Mouse (Mus musculus) retina, adult 2 months (tissue): ENCODE data around the gene Nxph4.

Experiments
- DNase-seq: peaks from one replicate; pipeline ENCODE4 v3.0.0-alpha.2; 2012; ENCODE audit warnings: low read depth, low spot score

Gene Nxph4

DNA sequence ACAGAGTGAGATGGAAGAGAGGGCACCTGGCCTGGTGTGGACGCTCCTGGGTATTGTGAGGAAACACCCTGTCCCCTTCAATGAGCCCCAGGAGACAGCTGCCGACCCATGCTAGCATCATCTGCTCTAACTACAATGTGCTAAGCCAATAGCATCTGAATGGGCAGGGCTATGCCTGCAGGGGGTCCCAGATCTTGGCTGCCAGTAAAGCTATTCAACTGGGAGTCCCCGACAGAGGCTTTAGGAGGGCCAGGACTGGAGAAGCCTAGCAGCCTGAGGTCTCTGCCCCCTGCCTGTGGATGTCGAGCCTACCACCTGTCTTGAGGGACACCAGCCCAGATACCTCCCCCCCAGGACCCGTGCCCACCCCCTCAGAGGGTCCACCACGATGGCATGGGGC is 8.4 kb upstream of the Nxph4 start:
- no peak for DNase-seq

DNA sequence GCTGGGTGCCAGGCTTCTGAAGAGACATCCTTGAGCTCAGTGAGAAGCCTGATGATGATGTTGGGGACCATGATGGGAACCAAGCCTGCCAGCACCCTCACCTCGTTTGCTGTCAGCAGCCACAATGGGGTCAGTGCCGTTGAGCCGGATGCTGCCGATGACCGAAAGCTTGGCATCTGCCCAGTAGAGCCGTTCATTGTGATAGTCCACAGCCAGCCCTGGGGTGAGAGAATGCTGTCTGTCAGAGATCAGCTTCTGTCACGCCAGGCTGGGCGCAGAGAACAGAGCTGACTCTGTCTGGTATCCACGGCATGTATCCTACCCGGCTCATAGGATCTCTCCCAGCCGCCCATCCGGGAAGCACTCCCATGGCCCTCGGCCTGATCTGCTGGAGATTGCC is 7.7 kb upstream of the Nxph4 start:
- no peak for DNase-seq

DNA sequence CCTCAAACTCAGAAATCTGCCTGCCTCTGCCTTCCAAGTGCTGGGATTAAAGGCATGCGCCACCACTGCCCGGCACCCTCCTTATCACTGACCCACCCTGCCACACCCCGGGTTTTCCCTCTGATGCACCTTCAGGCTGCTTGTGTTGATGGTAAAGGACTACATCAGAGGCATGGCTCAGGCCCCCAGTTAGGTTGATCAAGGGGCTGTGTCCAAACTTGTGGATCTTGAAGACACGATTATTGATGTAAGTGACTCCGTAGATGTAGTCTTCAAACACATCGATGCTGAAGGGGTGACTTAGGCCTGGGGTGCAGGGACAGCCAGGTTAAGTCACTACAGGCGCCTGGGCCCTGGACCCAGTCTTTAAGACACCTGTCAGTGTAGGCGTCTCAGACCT is 7.2 kb upstream of the Nxph4 start:
- DNase-seq = no peak

DNA sequence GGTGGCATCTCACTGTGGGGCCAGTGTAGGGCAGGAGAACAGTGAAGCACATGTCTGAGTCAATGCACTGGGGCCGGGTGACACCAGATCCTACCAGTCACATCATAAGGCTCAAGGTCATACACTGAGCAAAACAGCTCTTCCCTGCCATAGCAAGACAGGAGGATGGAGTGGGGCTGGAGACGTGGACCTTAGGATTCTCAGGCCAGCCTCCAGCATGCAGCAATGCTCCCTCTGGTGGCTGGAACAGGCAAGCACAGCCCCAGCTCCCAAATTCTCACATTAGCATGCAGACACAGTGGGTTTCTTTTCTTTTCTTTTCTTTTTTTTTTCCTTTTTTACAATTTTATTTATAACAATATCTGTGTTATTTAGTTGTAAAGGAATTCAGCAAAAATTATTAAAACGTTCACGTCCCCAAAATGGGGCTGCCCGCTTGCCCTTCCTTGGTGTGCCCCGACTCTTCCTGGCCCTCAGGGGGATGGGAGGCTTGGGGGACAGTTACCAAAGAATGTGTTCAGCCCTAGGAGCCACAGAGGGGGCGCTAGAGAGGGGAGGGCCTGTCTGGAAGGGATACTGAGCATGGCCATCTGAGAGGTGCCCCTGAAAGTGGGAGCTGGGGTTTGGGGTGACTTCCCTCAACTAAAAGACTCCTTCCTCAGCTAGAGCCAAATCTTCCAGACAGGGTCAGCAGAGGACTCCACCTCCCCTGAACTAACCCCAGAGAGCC is 3.7 kb upstream of the Nxph4 start:
- peak; percentile 64 for DNase-seq

DNA sequence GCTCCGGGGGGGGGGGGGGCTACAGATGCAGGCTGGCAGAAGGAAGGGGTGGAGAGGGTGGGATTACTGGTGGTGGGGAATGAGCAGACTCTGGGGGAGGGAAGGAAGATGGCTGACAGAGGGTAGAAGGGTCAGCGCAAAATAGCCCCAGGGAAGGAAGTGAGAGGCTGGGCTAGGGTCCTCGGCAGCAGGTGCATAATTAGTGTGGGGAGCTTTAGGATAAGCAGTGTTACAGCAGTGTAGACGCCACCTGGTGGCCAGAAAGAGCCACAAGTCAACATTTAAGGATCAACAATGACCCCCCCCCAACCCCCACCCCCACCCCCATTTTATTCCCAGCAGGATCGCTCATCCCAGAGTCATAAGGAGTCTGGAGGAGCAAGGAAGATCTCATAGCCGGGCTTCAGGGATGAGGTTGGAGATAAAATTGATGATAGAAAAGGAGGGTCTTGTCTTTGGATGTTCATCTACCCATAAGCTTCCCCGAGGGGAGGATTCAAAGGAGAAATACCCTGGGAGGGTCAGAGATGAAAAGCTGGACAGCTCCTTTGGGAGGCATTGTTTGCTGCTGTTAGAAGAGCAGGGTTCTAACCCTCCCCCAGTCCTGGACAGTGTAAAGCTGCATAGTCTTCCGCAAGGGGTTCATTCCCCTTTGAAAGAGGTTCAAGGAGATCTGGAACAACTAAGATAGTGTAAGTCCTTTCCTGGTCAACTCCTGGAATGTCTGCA is 2.4 kb upstream of the Nxph4 start:
- DNase-seq = no peak

- DNase-seq = no peak
Observed at GRCm38 (mm10) chr10:127534929-127535384, 598 bp upstream of the Nxph4 start.

GRCm38 (mm10) chr10:127531548-127531947 is 2.8 kb downstream of the Nxph4 start:
- no peak for DNase-seq

GRCm38 (mm10) chr10:127530945-127531344 is 3.4 kb downstream of the Nxph4 start:
- DNase-seq = no peak

GRCm38 (mm10) chr10:127527481-127527880 is 6.9 kb downstream of the Nxph4 start:
- DNase-seq = no peak

- DNase-seq = no peak
Observed at GRCm38 (mm10) chr10:127526681-127527080, 7.7 kb downstream of the Nxph4 start.

GRCm38 (mm10) chr10:127526048-127526447 is 8.3 kb downstream of the Nxph4 start:
- no peak for DNase-seq

GRCm38 (mm10) chr10:127524646-127525255 is 9.6 kb downstream of the Nxph4 start:
- no peak for DNase-seq

GRCm38 (mm10) chr10:127522088-127522581 is 12.2 kb downstream of the Nxph4 start, which contains the start of gene Shmt2:
TSS of gene Shmt2 (minus strand) at chr10:127522444.
- peak; percentile 84 for DNase-seq

DNA sequence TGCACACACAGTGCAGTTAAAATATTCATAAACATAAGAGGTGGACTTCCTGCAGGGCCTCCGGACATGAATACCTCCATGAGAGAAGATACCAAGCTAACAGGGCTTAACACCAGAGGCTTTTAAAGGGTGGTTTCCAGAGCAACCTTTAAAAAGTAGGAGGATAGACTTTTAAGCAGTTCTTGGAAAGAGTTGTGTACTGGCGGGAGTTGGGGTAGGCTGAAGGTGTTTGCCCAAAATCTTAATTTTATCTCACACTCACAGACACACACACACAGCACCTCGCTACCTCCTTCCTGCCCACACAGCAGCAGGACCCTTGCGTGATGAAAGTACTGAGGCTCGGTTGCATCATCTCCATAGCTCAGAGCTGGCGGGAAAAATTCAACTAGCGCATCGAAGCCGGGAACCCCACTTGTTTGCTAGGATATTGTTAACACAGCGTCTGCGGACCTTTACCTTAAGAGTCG is 12.7 kb downstream of the Nxph4 start:
- no peak for DNase-seq

GRCm38 (mm10) chr10:127520714-127521357 is 13.5 kb downstream of the Nxph4 start:
- DNase-seq = no peak

DNA sequence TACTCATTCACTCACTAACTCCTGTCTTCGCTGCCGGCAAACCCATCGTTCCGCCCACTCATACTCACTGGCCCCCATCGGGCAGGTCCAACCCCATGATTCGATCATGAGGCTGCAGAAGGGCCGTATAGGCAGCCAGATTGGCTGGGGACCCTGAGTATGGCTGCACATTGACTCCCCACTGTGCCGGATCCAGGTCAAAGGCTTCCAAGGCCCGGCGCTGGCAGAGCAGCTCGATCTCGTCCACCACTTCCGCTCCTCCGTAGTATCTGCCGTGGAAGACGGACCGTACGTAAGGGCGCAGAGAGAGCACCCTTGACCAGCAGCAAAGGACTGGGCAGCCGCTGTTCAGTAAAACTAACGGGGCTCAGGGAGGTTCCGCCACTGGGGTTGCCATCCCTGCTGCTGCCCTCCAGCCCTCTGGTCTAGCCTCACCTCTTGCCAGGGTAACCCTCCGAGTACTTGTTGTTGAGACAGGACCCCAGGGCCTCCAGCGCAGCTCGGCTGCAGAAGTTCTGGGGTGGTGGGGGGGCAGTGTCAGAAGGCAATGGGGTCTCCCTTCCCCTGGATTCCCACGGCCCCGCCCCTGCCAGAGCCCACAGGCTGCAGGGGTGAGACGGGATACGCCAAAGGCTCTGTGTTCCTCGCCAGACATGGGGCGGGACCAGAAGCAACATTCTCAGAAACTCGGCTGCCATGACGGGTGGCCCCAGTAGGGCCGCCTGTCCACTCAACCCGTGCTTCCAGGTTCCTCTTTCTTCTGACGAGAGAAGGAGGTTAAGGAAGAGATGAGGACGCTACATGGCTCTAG is 14.3 kb downstream of the Nxph4 start:
- DNase-seq = no peak

DNA sequence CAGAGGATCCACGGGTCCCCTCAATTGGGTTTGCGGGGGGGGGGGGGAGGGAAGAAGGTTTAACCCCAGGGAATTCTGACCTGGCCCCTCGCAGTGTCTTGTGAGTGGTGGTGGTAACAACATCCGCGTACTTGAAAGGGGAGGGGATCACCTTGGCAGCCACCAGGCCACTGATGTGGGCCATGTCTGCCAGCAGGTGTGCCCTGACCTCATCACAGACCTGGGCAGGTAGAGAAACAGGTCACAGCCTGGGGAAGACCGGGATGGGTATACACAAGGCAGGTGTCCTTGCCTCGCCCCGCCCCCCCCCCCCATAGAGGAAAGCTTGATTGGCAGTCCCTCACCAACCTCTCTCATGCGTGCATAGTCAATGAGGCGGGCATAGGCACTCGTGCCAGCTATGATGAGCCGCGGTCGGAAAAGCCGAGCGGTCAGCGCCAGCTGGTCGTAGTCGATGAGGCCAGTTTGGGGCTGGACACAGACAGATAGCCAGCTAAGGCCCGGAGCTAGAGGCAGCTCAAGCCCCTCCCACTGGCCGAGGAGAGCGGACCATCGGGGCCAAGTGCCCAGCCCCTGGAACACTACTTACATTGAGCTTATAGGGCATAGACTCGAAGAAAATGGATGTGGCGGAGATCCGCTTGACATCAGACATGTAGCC is 15.2 kb downstream of the Nxph4 start:
- no peak for DNase-seq

DNA sequence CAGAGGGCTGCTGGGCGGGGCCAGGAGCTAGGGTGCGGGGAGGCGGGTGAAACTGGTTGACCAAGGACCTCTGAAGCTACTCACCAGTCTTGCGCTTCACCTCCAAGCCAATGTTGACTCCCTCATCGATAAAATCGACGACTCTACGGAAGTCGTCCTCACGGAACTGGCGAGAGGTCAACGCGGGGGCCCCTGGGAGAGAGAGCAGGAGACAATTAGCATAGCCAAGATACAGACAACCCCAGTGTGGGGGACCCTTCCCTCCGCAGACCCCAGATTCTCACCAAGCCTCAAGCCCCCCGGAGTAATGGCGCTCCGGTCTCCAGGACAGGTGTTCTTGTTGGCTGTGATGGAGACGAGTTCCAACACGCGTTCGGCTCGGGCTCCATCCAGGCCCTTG is 16.4 kb downstream of the Nxph4 start:
- no peak for DNase-seq

DNA sequence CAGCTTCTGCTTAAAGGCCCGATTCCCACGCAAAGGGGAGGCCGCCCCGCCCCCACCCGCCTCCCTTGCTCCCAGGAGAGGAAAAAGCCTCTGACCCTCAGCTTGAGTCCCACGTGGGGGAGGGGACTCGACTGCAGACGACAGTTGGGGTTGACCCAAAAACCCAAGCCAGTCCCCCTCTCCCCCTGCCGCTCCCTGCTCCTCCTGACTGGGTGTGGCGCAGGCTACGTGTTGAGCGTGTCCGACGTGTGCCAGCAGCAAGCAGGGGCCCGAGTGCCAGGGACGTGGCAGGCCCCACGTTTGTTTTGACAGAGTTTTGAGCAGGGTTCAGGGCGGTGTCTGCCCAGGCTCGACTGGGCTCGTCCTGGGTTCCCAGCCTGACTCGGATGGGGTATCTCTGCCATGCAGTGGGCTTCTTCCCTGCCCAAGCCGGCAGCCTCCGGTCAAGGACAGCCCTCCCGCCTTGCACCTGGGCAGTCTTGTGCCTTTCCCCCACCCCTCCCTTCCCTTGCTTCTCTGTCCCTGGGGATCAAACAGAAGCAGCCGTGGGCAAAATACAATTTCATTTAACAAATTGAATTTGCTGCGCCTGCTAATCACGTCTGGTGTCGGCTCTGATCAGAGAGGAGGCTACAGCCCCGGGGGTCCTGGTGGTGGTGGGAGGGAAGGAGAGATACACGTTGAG is 17.6 kb downstream of the Nxph4 start:
- DNase-seq = no peak

DNA sequence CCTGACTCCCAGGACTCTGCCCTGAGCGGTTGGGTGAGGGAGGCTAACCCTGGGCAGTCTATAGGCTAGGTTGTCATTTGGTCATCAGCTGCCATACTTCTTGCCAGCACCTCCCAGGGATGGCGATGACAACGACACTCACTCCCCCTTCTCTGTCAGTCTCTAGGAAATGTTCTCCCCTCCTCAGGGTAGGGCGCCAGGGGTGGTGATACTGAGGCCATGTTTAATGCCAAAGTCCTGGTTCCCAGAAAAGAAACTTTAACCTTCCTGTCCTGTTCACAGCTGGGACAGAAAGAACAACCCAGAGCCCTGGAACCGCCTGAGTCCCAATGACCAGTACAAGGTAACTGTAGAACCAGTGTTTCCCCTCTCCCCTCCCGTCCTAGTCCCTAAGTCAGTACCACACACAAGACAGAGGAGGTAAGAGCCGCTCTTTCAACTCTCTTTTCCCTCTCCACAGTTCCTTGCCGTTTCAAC is 18.3 kb downstream of the Nxph4 start:
- no peak for DNase-seq
